Mouse (Mus musculus): ENCODE measurements around the gene Enc1.

- TF ChIP-seq CTCF (IDR thresholded peaks at IDR 0.05; ENCODE audit: low read depth) (no peak), EP300 (IDR thresholded peaks at IDR 0.05; ENCODE audit: low read depth) (no peak)
Measured at GRCm38 (mm10) chr13:97207472-97208111, 33.3 kb upstream of the Enc1 start.

Measured in liver, postnatal 0 days (tissue).